Mouse (Mus musculus): ENCODE data around the gene Hlf.

GRCm38 (mm10) chr11:90376436-90376835 is 14.3 kb downstream of the Hlf start:
- TF ChIP-seq POLR2A (IDR thresholded peaks at IDR 0.05; ENCODE audit: low read depth, low read length) (no peak), CTCF (IDR thresholded peaks at IDR 0.05; ENCODE audit: extremely low read depth, insufficient read depth, insufficient read length, insufficient replicate concordance) (no peak)

Measured in spleen, adult 2 months (tissue).